In genomic region chr2:90904076-90904855, GRCm38 (mm10) we compare ENCODE assay signal across 1 mouse cellular context.
A peak's percentile ranks its signal among the peaks of the same experiment; 100 is the strongest.
TF ChIP-seq lines count a peak whose summit lies in the region.

Kbtbd4 (plus strand) TSS chr2:90904740.
Ndufs3 (minus strand) TSS chr2:90904827.

TF ChIP-seq in CH12.LX, 34 proteins besides CTCF, POLR2A, EP300 and RAD21 (continued from another document):
- 0 out of 2 replicates have a peak, but pooled peaks have one; percentile 73 for TF ChIP-seq POLR2AphosphoS2 (IDR thresholded peaks at IDR 0.05; ENCODE audit: low read depth, low read length)
- no peak for TF ChIP-seq USF1 (IDR thresholded peaks at IDR 0.05; ENCODE audit: low read depth, low read length)
- peak; percentile 70 for TF ChIP-seq MEF2A (IDR thresholded peaks at IDR 0.05; ENCODE audit: borderline replicate concordance, low read depth, low read length)
- peak; percentile 77 for TF ChIP-seq CHD2 (IDR thresholded peaks at IDR 0.05; ENCODE audit: low read length)
- TF ChIP-seq ZMIZ1 (IDR thresholded peaks at IDR 0.05; ENCODE audit: low read depth, low read length) = peak; percentile 95
- no peak for TF ChIP-seq UBTF (IDR thresholded peaks at IDR 0.05; ENCODE audit: low read depth, low read length)
- TF ChIP-seq JUN (IDR thresholded peaks at IDR 0.05; ENCODE audit: insufficient read depth, low read depth, low read length) = no peak
- no peak for TF ChIP-seq RCOR1 (conservative IDR thresholded peaks at IDR 0.05; ENCODE audit: low read depth, low read length)
- peak; percentile 92 for TF ChIP-seq TCF12 (IDR thresholded peaks at IDR 0.05; ENCODE audit: low read depth, low read length)
- TF ChIP-seq E2F4 (IDR thresholded peaks at IDR 0.05; ENCODE audit: insufficient replicate concordance, low read depth, low read length) = no peak
- peak; percentile 94 for TF ChIP-seq HCFC1 (IDR thresholded peaks at IDR 0.05; ENCODE audit: low read depth, low read length)
- peak; percentile 84 for TF ChIP-seq ELF1 (IDR thresholded peaks at IDR 0.05; ENCODE audit: low read depth, low read length)
- TF ChIP-seq MAFK (IDR thresholded peaks at IDR 0.05; ENCODE audit: insufficient replicate concordance, low read length) = no peak
- peak; percentile 91; the same call in 1 of the 2 replicates for TF ChIP-seq KAT2A (IDR thresholded peaks at IDR 0.05; ENCODE audit: insufficient replicate concordance, low read length)
- peak; percentile 74; the same call in 1 of the 2 replicates for TF ChIP-seq TBP (conservative IDR thresholded peaks at IDR 0.05; ENCODE audit: low read depth, low read length)
- no peak for TF ChIP-seq ZKSCAN1 (IDR thresholded peaks at IDR 0.05; ENCODE audit: borderline replicate concordance, low read depth, low read length)
- 0 out of 2 replicates have a peak, but pooled peaks have one; percentile 35 for TF ChIP-seq BHLHE40 (IDR thresholded peaks at IDR 0.05; ENCODE audit: low read depth, low read length)
- no peak for TF ChIP-seq USF2 (conservative IDR thresholded peaks at IDR 0.05; ENCODE audit: low read depth, low read length)
- TF ChIP-seq GABPA (IDR thresholded peaks at IDR 0.05; ENCODE audit: insufficient replicate concordance, low read depth, low read length) = peak; percentile 30; the same call in 1 of the 2 replicates
- TF ChIP-seq SIN3A (IDR thresholded peaks at IDR 0.05; ENCODE audit: low read length) = peak; percentile 95
- peak; percentile 64; the same call in 1 of the 2 replicates for TF ChIP-seq MYC (IDR thresholded peaks at IDR 0.05; ENCODE audit: low read depth, low read length)
- TF ChIP-seq NRF1 (IDR thresholded peaks at IDR 0.05; ENCODE audit: low read depth, low read length) = peak; percentile 63
- TF ChIP-seq NELFE (IDR thresholded peaks at IDR 0.05; ENCODE audit: low read depth, low read length) = peak; percentile 97
- TF ChIP-seq PAX5 (IDR thresholded peaks at IDR 0.05; ENCODE audit: low read length) = no peak
